In the genomic region with DNA sequence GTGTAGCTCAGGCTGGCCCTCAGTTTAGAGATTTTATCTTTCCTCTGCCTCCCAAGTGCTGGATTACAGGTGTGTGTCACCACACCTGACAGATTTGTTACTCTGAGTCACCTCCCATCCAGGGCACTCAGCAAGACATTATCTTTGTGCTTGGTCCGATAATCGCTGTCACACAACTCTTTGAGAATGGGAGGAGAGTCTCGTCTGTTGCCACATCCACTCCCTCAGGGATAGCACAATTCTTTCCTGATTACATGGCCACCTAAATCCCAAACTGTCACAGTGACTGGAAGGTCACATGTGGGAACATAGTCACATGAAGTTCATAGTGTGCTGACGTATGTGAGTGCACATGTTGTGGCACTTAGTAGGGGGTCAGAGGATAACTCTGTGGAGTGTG, we compare ENCODE assay signal across 29 mouse cellular contexts. TPM values are rescaled to one million over a fixed set of nuclear protein-coding genes. Genes with fewer than 3 reads are reported as not detected.
DNase-seq lines count a peak whose midpoint lies in the region; ATAC-seq and TF ChIP-seq lines count a peak whose summit lies in the region.
"Had no signal": no experiment of that assay in that cellular context is flagged by ENCODE, and none has a peak within 500 bp of the region (broad histone marks: within the 10 kb centered on the region; RNA-seq: fewer than 3 reads in every experiment).

No protein-coding gene starts in this region.

- peak; percentile 37 for DNase-seq in midbrain, embryonic 11.5 days (ENCODE audit: low spot score, missing footprints)
- DNase-seq in fat pad, adult 2 months (ENCODE audit: extremely low read depth, low read depth, low spot score): peak; percentile 75
- DNase-seq in splenic B cell, adult 2 months (ENCODE audit: low read depth, low spot score): peak; percentile 12
- no peak for DNase-seq in heart, postnatal 36 days
- DNase-seq in left cerebral cortex, adult 8-10 months (ENCODE audit: low spot score in 2 of 2): no peak
- DNase-seq: adrenal gland, adult 8-10 months; adrenal gland, postnatal 14 days; adrenal gland, postnatal 36 days; B cell, adult 2 months; cerebellum, adult 11-12 months; cerebellum, adult 2 months; cerebellum, adult 9-10 months; cerebellum, postnatal 10 days; cerebellum, postnatal 25 days had no signal

- no peaks in the 10 kb centered on the region for H3K9me3 ChIP-seq in intestine, postnatal 0 days (ENCODE audit: control insufficient read depth)
- H3K9me3 ChIP-seq in intestine, embryonic 15.5 days: no peaks in the 10 kb centered on the region
- H3K9me3 ChIP-seq in midbrain, embryonic 11.5 days (ENCODE audit: control insufficient read depth, low read length): no peaks in the 10 kb centered on the region
- H3K9me3 ChIP-seq in midbrain, embryonic 13.5 days: no peaks in the 10 kb centered on the region
- H3K9me3 ChIP-seq: embryonic facial prominence, embryonic 10.5 days; embryonic facial prominence, embryonic 12.5 days; forebrain, embryonic 10.5 days; forebrain, embryonic 12.5 days had no signal

- H3K36me3 ChIP-seq in intestine, postnatal 0 days (ENCODE audit: control insufficient read depth, insufficient read depth): no peaks in the 10 kb centered on the region
- H3K36me3 ChIP-seq in intestine, embryonic 15.5 days: no peaks in the 10 kb centered on the region
- no peaks in the 10 kb centered on the region for H3K36me3 ChIP-seq in midbrain, embryonic 11.5 days (ENCODE audit: control insufficient read depth, insufficient read depth, low read length)
- no peaks in the 10 kb centered on the region for H3K36me3 ChIP-seq in midbrain, embryonic 13.5 days
- no peaks in the 10 kb centered on the region for H3K36me3 ChIP-seq in splenic B cell, adult 2 months (ENCODE audit: control insufficient read depth, insufficient read depth, low read length, poor library complexity, severe bottlenecking)
- H3K36me3 ChIP-seq: embryonic facial prominence, embryonic 10.5 days; embryonic facial prominence, embryonic 12.5 days; forebrain, embryonic 10.5 days; forebrain, embryonic 12.5 days; G1E had no signal

- TF ChIP-seq CTCF in intestine, postnatal 0 days (IDR thresholded peaks at IDR 0.05; ENCODE audit: low read depth): no peak

- H3K27me3 ChIP-seq in intestine, postnatal 0 days (replicated peaks; ENCODE audit: control insufficient read depth, insufficient read depth, low read length): 0 out of 2 replicates have a peak, but pooled peaks cover 4% of the 10 kb centered on the region
- peaks cover 13% of the 10 kb centered on the region for H3K27me3 ChIP-seq in intestine, embryonic 15.5 days (replicated peaks)
- peaks cover 18% of the 10 kb centered on the region for H3K27me3 ChIP-seq in midbrain, embryonic 11.5 days (ENCODE audit: control insufficient read depth, insufficient read depth, low read length)
- peaks cover 33% of the 10 kb centered on the region for H3K27me3 ChIP-seq in midbrain, embryonic 13.5 days
- H3K27me3 ChIP-seq in splenic B cell, adult 2 months (ENCODE audit: control insufficient read depth, insufficient read depth, low read length, poor library complexity, severe bottlenecking): no peaks in the 10 kb centered on the region
- H3K27me3 ChIP-seq: CH12.LX, Patski had no signal

- intact Hi-C loops in heart, postnatal 36 days (cut with DNase I): no loop called here

- H3K4me2 ChIP-seq in intestine, postnatal 0 days (replicated peaks; ENCODE audit: low read depth): no peak overlapping the region
- no peak overlapping the region for H3K4me2 ChIP-seq in intestine, embryonic 15.5 days (replicated peaks)
- no peak overlapping the region for H3K4me2 ChIP-seq in midbrain, embryonic 11.5 days
- H3K4me2 ChIP-seq in midbrain, embryonic 13.5 days (replicated peaks): no peak overlapping the region
- H3K4me2 ChIP-seq: embryonic facial prominence, embryonic 12.5 days; forebrain, embryonic 12.5 days had no signal

- no peak overlapping the region for H3K27ac ChIP-seq in intestine, postnatal 0 days (ENCODE audit: low read depth, low read length)
- H3K27ac ChIP-seq in intestine, embryonic 15.5 days: no peak overlapping the region
- H3K27ac ChIP-seq in midbrain, embryonic 11.5 days (ENCODE audit: low read depth, low read length): no peak overlapping the region
- H3K27ac ChIP-seq in midbrain, embryonic 13.5 days: no peak overlapping the region
- H3K27ac ChIP-seq: embryonic facial prominence, embryonic 10.5 days; embryonic facial prominence, embryonic 12.5 days; forebrain, embryonic 10.5 days; forebrain, embryonic 12.5 days had no signal

- 48% methylated on average over 4 of the region's 4 CpGs for WGBS in intestine, postnatal 0 days
- 79% methylated on average over 4 of the region's 4 CpGs for WGBS in intestine, embryonic 15.5 days
- WGBS in midbrain, embryonic 11.5 days: 86% methylated on average over 4 of the region's 4 CpGs
- WGBS in midbrain, embryonic 13.5 days: 87% methylated on average over 4 of the region's 4 CpGs

- H3K4me3 ChIP-seq in intestine, postnatal 0 days (ENCODE audit: low read depth, low read length): no peak overlapping the region
- no peak overlapping the region for H3K4me3 ChIP-seq in intestine, embryonic 15.5 days (replicated peaks)
- H3K4me3 ChIP-seq in midbrain, embryonic 11.5 days (ENCODE audit: low read depth, low read length): no peak overlapping the region
- H3K4me3 ChIP-seq in midbrain, embryonic 13.5 days (replicated peaks): no peak overlapping the region
- H3K4me3 ChIP-seq: embryonic facial prominence, embryonic 10.5 days; embryonic facial prominence, embryonic 12.5 days; erythroblast, embryonic 14.5 days; forebrain, embryonic 10.5 days; forebrain, embryonic 12.5 days had no signal

- peak; percentile 42; the same call in 1 of the 2 replicates for ATAC-seq in intestine, postnatal 0 days
- no peak for ATAC-seq in intestine, embryonic 15.5 days
- ATAC-seq in midbrain, embryonic 11.5 days (ENCODE audit: low FRiP score): no peak
- ATAC-seq in midbrain, embryonic 13.5 days: no peak
- ATAC-seq: activated CD4-positive, CD25-positive, alpha-beta regulatory T cell, adult 4 months; CD4-positive, CD25-positive, alpha-beta regulatory T cell, adult 4 months; forebrain, embryonic 14.5 days; forebrain, embryonic 16.5 days; Patski had no signal

- H3K4me1 ChIP-seq in intestine, postnatal 0 days (replicated peaks; ENCODE audit: control insufficient read depth, insufficient read depth, low read length): peaks cover 4% of the 10 kb centered on the region; the same call in 1 of the 2 replicates
- H3K4me1 ChIP-seq in intestine, embryonic 15.5 days (replicated peaks): peaks cover 10% of the 10 kb centered on the region
- peaks cover 7% of the 10 kb centered on the region; the same call in 1 of the 2 replicates for H3K4me1 ChIP-seq in midbrain, embryonic 11.5 days (ENCODE audit: control insufficient read depth, insufficient read depth, low read length)
- peaks cover 8% of the 10 kb centered on the region for H3K4me1 ChIP-seq in midbrain, embryonic 13.5 days (replicated peaks)

- no peak overlapping the region for H3K9ac ChIP-seq in intestine, postnatal 0 days (ENCODE audit: low read depth, low read length)
- H3K9ac ChIP-seq in intestine, embryonic 15.5 days: no peak overlapping the region
- H3K9ac ChIP-seq in midbrain, embryonic 11.5 days (ENCODE audit: low read length): no peak overlapping the region
- no peak overlapping the region for H3K9ac ChIP-seq in midbrain, embryonic 13.5 days (replicated peaks)
- H3K9ac ChIP-seq: embryonic facial prominence, embryonic 12.5 days; forebrain, embryonic 12.5 days had no signal

RNA-seq across cellular contexts. Expression of a gene that starts 3.4 kb away (rescaled TPM):
- 108 and 116 TPM in 2 replicates for polyA plus RNA-seq in intestine, postnatal 0 days (2015; fragmentation: Nextera tagmentation; extraction: Ambion mirVana)
- polyA plus RNA-seq in intestine, embryonic 15.5 days (2015; fragmentation: Nextera tagmentation; extraction: Ambion mirVana): 16.6 and 20.3 TPM in 2 replicates
- polyA plus RNA-seq in midbrain, embryonic 11.5 days (2014; fragmentation: Nextera tagmentation; extraction: Ambion mirVana): 0.84 and 1.4 TPM in 2 replicates
- polyA plus RNA-seq in midbrain, embryonic 13.5 days (2015; fragmentation: Nextera tagmentation; extraction: Ambion mirVana): 0.24 and 0.47 TPM in 2 replicates
- 10 to 100 TPM; 46.5 TPM for total RNA-seq in heart, postnatal 36 days (2021)
- under 1 TPM in 2 of 4 experiments, not detected in 2; 0.30 to 0.32 TPM for total RNA-seq in left cerebral cortex, adult 8-10 months (2022)
- total RNA-seq: CH12.LX, G1E had no signal
- polyA plus RNA-seq: G1E, Patski had no signal

Comparison
In these comparisons a context has a peak if more than half of its experiments do, and no peak if none do; other contexts are left out.
1. DNase-seq: peak in midbrain, embryonic 11.5 days (single experiment), fat pad, adult 2 months (single experiment) and splenic B cell, adult 2 months (single experiment); none in heart, postnatal 36 days (0 of 2) and left cerebral cortex, adult 8-10 months (0 of 2).